Mouse (Mus musculus): ENCODE results near the gene Olfr1215.

DNA sequence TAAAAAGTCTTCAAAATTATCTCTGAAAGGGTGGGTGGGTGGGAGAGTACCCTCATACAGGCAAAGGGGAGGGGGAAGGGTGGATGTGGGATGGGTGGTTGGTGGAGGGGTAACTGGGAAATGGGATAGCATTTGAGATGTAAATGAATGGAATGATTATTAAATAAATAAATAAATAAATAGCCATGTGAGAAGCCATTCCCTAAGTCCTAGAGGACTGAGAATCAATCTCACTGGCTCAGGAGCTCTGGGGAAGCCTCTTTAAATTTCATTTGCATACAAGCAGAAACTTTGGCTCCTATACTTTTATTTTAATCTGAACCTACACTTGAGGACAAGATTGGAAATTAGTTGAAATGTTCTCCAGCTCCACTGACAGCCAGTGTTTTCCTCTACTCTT is 53.1 kb downstream of the Olfr1215 start, which contains the start of gene Olfr1212:
- TF ChIP-seq CTCF (IDR thresholded peaks at IDR 0.05; ENCODE audit: extremely low read depth, insufficient read depth, insufficient read length, insufficient replicate concordance) (no peak), POLR2A (IDR thresholded peaks at IDR 0.05; ENCODE audit: low read depth, low read length) (no peak)
